Mouse (Mus musculus): ENCODE data around the gene Tmem45b.

DNA sequence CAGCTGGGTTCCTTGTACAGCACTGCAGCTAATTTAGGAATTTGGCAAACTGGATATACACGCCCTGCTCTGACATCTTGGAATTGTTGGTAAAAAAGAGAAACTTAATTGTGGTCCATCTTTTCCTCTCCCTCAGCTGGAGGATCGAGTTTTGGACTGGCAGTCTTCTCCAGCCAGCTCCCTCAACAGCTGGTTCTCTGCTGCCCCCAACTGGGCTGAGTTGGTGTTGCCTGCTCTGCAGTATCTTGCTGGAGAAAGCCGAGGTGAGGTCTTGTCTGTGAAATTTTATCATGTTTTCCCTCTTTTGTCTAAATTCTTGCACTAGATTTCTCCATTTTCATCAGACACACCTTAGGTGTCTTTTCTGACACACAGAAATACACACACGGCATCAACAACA is 63.8 kb downstream of the Tmem45b start:
- TF ChIP-seq POLR2A (IDR thresholded peaks at IDR 0.05; ENCODE audit: insufficient read depth, low read length) (no peak), CTCF (IDR thresholded peaks at IDR 0.05; ENCODE audit: low read depth, low read length) (peak; percentile 86)

All from ES-Bruce4 (cell line).